Mouse (Mus musculus) inflammation-experienced regulatory T-cells, adult 6 months (primary cell): ENCODE measurements around the gene Ddx59. TPM values are rescaled to one million over a fixed set of nuclear protein-coding genes. Genes with fewer than 3 reads are reported as not detected.
A peak's percentile ranks its signal among the peaks of the same experiment; 100 is the strongest.

Experiments
- ATAC-seq: one replicate; pipeline ENCODE4 v1.8.0; 2017
- polyA plus RNA-seq, 3 experiments: library from polyadenylated mRNA; unstranded; fragments of 100-300 nt; shearing (Covaris generic); gene quantifications; one replicate each; pipeline ENCODE4 v1.2.1; 2017

Ddx59 gene
- polyA plus RNA-seq = 1 to 10 TPM; 4.6 to 8.1 (median 6.4) TPM

GRCm38 (mm10) chr1:136414798-136415755 is at the start of gene Ddx59:
TSS of gene Ddx59 (plus strand) at chr1:136415271.
- peak; percentile 95 for ATAC-seq

- no peak for ATAC-seq
Observed at GRCm38 (mm10) chr1:136365986-136366385, 49.1 kb upstream of the Ddx59 start.

GRCm38 (mm10) chr1:136379261-136379660 is 35.8 kb upstream of the Ddx59 start:
- ATAC-seq = no peak

GRCm38 (mm10) chr1:136380161-136380560 is 34.9 kb upstream of the Ddx59 start:
- no peak for ATAC-seq

- no peak for ATAC-seq
Observed at GRCm38 (mm10) chr1:136380606-136381005, 34.5 kb upstream of the Ddx59 start.

GRCm38 (mm10) chr1:136381169-136381568 is 33.9 kb upstream of the Ddx59 start:
- no peak for ATAC-seq

- ATAC-seq = no peak
Observed at GRCm38 (mm10) chr1:136381583-136381982, 33.5 kb upstream of the Ddx59 start.

GRCm38 (mm10) chr1:136386914-136387313 is 28.2 kb upstream of the Ddx59 start:
- ATAC-seq = no peak

- peak; percentile 41 for ATAC-seq
Observed at GRCm38 (mm10) chr1:136394506-136394905, 20.6 kb upstream of the Ddx59 start.

GRCm38 (mm10) chr1:136395073-136395472 is 20.0 kb upstream of the Ddx59 start:
- no peak for ATAC-seq

GRCm38 (mm10) chr1:136401281-136401680 is 13.8 kb upstream of the Ddx59 start:
- ATAC-seq = no peak

- no peak for ATAC-seq
Observed at GRCm38 (mm10) chr1:136409631-136410030, 5.4 kb upstream of the Ddx59 start.

GRCm38 (mm10) chr1:136415756-136416126 is 670 bp downstream of the Ddx59 start:
- ATAC-seq = no peak

GRCm38 (mm10) chr1:136418393-136418792 is 3.3 kb downstream of the Ddx59 start:
- no peak for ATAC-seq

- no peak for ATAC-seq
Observed at GRCm38 (mm10) chr1:136427166-136427969, 12.3 kb downstream of the Ddx59 start.

GRCm38 (mm10) chr1:136428981-136429380 is 13.9 kb downstream of the Ddx59 start:
- ATAC-seq = no peak

- ATAC-seq = no peak
Observed at GRCm38 (mm10) chr1:136430126-136430818, 15.2 kb downstream of the Ddx59 start.

GRCm38 (mm10) chr1:136440741-136441140 is 25.7 kb downstream of the Ddx59 start:
- ATAC-seq = no peak

GRCm38 (mm10) chr1:136442809-136443208 is 27.7 kb downstream of the Ddx59 start:
- ATAC-seq = no peak

- no peak for ATAC-seq
Observed at GRCm38 (mm10) chr1:136444555-136445255, 29.6 kb downstream of the Ddx59 start.

- ATAC-seq = no peak
Observed at GRCm38 (mm10) chr1:136446933-136447332, 31.9 kb downstream of the Ddx59 start.

GRCm38 (mm10) chr1:136447338-136447737 is 32.3 kb downstream of the Ddx59 start:
- ATAC-seq = no peak
